Mouse (Mus musculus): ENCODE results near the gene Heatr9. TPM values are rescaled to one million over a fixed set of nuclear protein-coding genes. Genes with fewer than 3 reads are reported as not detected.

The Heatr9 gene
- total and polyA plus RNA-seq, 2 experiments: not detected

- WGBS: 79% methylated on average over 3 of the region's 3 CpGs
- DNase-seq (ENCODE audit: extremely low read depth, low read depth, low spot score): no peak
- no peak overlapping the region for H3K4me3 ChIP-seq (ENCODE audit: insufficient read depth, low read depth, low read length)
- no peak overlapping the region for H3K27ac ChIP-seq (replicated peaks; ENCODE audit: insufficient read depth, low read depth, low read length)
- H3K36me3 ChIP-seq (ENCODE audit: control insufficient read depth, insufficient read depth, low read length): no peaks in the 10 kb centered on the region
- no peak overlapping the region for H3K9ac ChIP-seq (ENCODE audit: low read depth, low read length)
- no peak for TF ChIP-seq CTCF (IDR thresholded peaks at IDR 0.05; ENCODE audit: low read depth, low read length)
- TF ChIP-seq POLR2A (IDR thresholded peaks at IDR 0.05; ENCODE audit: extremely low read depth, insufficient read depth, low read length): no peak
- H3K27me3 ChIP-seq (ENCODE audit: control insufficient read depth, insufficient read depth, low read length): no peaks in the 10 kb centered on the region
- H3K4me1 ChIP-seq (ENCODE audit: control insufficient read depth, insufficient read depth, low read length): peaks cover 3% of the 10 kb centered on the region; the same call in 1 of the 2 replicates
- no peaks in the 10 kb centered on the region for H3K79me2 ChIP-seq (ENCODE audit: control insufficient read depth, insufficient read depth, low read length)
These were observed 16.8 kb upstream of the Heatr9 start for GRCm38 (mm10) chr11:83538705-83539314.

DNA sequence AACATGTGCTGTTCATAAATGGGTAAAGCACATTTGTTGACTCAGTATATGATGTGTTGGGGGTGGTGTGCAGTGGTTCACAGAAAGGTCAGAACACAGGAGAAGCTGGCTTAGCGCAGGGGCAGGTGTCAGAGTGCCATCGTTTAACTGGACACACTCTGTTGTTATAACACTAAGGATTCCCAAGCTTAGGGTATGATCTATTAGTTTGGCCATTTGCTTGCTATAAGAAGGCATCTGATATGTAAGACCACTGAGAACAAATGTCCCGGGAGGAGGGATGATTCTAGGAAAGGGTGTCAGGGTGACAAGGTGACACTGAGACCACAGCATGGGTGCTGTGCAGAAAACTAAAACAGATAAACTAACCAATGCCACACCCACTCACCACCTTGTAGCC lies 14.9 kb upstream of the Heatr9 start:
- Histone ChIP-seq H3K9ac (ENCODE audit: low read depth, low read length) (no peak overlapping the region), H3K27me3 (ENCODE audit: control insufficient read depth, insufficient read depth, low read length) (no peaks in the 10 kb centered on the region), H3K4me1 (ENCODE audit: control insufficient read depth, insufficient read depth, low read length) (peaks cover 3% of the 10 kb centered on the region; the same call in 1 of the 2 replicates), H3K79me2 (ENCODE audit: control insufficient read depth, insufficient read depth, low read length) (no peaks in the 10 kb centered on the region), H3K27ac (replicated peaks; ENCODE audit: insufficient read depth, low read depth, low read length) (no peak overlapping the region), H3K36me3 (ENCODE audit: control insufficient read depth, insufficient read depth, low read length) (no peaks in the 10 kb centered on the region), H3K4me3 (ENCODE audit: insufficient read depth, low read depth, low read length) (no peak overlapping the region)
- no peak for DNase-seq (ENCODE audit: extremely low read depth, low read depth, low spot score)
- WGBS: 86% methylated on average over 3 of the region's 3 CpGs
- TF ChIP-seq POLR2A (IDR thresholded peaks at IDR 0.05; ENCODE audit: extremely low read depth, insufficient read depth, low read length) (no peak), CTCF (IDR thresholded peaks at IDR 0.05; ENCODE audit: low read depth, low read length) (no peak)

GRCm38 (mm10) chr11:83534609-83535423 lies 12.8 kb upstream of the Heatr9 start:
- DNase-seq (ENCODE audit: extremely low read depth, low read depth, low spot score): peak; percentile 72
- 34% methylated on average over 13 of the region's 13 CpGs for WGBS
- Histone ChIP-seq H3K4me1 (ENCODE audit: control insufficient read depth, insufficient read depth, low read length) (peaks cover 3% of the 10 kb centered on the region; the same call in 1 of the 2 replicates), H3K9ac (ENCODE audit: low read depth, low read length) (no peak overlapping the region), H3K79me2 (ENCODE audit: control insufficient read depth, insufficient read depth, low read length) (no peaks in the 10 kb centered on the region), H3K4me3 (ENCODE audit: insufficient read depth, low read depth, low read length) (no peak overlapping the region), H3K27me3 (ENCODE audit: control insufficient read depth, insufficient read depth, low read length) (no peaks in the 10 kb centered on the region), H3K27ac (replicated peaks; ENCODE audit: insufficient read depth, low read depth, low read length) (no peak overlapping the region), H3K36me3 (ENCODE audit: control insufficient read depth, insufficient read depth, low read length) (no peaks in the 10 kb centered on the region)
- TF ChIP-seq POLR2A (IDR thresholded peaks at IDR 0.05; ENCODE audit: extremely low read depth, insufficient read depth, low read length): no peak
- no peak for TF ChIP-seq CTCF (IDR thresholded peaks at IDR 0.05; ENCODE audit: low read depth, low read length)

- H3K27me3 ChIP-seq (ENCODE audit: control insufficient read depth, insufficient read depth, low read length): no peaks in the 10 kb centered on the region
- TF ChIP-seq POLR2A (IDR thresholded peaks at IDR 0.05; ENCODE audit: extremely low read depth, insufficient read depth, low read length) (no peak), CTCF (IDR thresholded peaks at IDR 0.05; ENCODE audit: low read depth, low read length) (no peak)
- WGBS: 77% methylated on average over 8 of the region's 8 CpGs
- H3K4me1 ChIP-seq (ENCODE audit: control insufficient read depth, insufficient read depth, low read length): peaks cover 3% of the 10 kb centered on the region; the same call in 1 of the 2 replicates
- H3K4me3 ChIP-seq (ENCODE audit: insufficient read depth, low read depth, low read length): no peak overlapping the region
- no peak overlapping the region for H3K27ac ChIP-seq (replicated peaks; ENCODE audit: insufficient read depth, low read depth, low read length)
- no peak overlapping the region for H3K9ac ChIP-seq (ENCODE audit: low read depth, low read length)
- H3K79me2 ChIP-seq (ENCODE audit: control insufficient read depth, insufficient read depth, low read length): no peaks in the 10 kb centered on the region
- DNase-seq (ENCODE audit: extremely low read depth, low read depth, low spot score): peak; percentile 12
- H3K36me3 ChIP-seq (ENCODE audit: control insufficient read depth, insufficient read depth, low read length): no peaks in the 10 kb centered on the region
These were observed 12.2 kb upstream of the Heatr9 start for GRCm38 (mm10) chr11:83534143-83534542.

- TF ChIP-seq POLR2A (IDR thresholded peaks at IDR 0.05; ENCODE audit: extremely low read depth, insufficient read depth, low read length): no peak
- no peak for TF ChIP-seq CTCF (IDR thresholded peaks at IDR 0.05; ENCODE audit: low read depth, low read length)
- Histone ChIP-seq H3K79me2 (ENCODE audit: control insufficient read depth, insufficient read depth, low read length) (no peaks in the 10 kb centered on the region), H3K4me3 (ENCODE audit: insufficient read depth, low read depth, low read length) (no peak overlapping the region), H3K4me1 (ENCODE audit: control insufficient read depth, insufficient read depth, low read length) (peaks cover 3% of the 10 kb centered on the region; the same call in 1 of the 2 replicates), H3K36me3 (ENCODE audit: control insufficient read depth, insufficient read depth, low read length) (no peaks in the 10 kb centered on the region), H3K27ac (replicated peaks; ENCODE audit: insufficient read depth, low read depth, low read length) (no peak overlapping the region), H3K27me3 (ENCODE audit: control insufficient read depth, insufficient read depth, low read length) (no peaks in the 10 kb centered on the region), H3K9ac (ENCODE audit: low read depth, low read length) (no peak overlapping the region)
- WGBS: 97% methylated on average over 1 of the region's 1 CpGs
- DNase-seq (ENCODE audit: extremely low read depth, low read depth, low spot score): peak; percentile 11
These were observed 11.2 kb upstream of the Heatr9 start for GRCm38 (mm10) chr11:83533192-83533591.

Measured in liver, adult 2 months (tissue).